Mouse (Mus musculus): Measurements from ENCODE around the gene Nynrin. TPM values are rescaled to one million over a fixed set of nuclear protein-coding genes. Genes with fewer than 3 reads are reported as not detected.

The Nynrin gene
- total RNA-seq, 1 experiment = 7.1 TPM

DNA sequence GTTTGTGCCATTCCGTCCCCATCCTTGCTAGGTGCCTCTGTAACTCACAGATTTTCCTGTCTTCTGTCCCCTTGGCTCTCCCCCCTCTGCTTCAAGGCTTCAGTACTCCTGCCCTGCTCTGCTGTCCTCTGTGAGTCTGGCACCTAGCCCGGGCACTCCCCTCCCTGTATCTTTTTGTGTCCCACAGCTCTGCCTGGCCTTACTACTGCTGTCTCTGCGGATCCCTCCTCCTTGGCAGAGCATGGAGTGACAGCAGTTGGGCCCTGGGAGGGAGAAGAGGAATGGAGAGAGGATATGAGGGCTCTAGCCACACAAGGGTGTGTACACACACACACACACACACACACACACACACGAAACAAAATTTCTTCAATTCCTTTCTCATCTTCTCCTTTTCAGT lies 30.4 kb downstream of the Nynrin start, which contains the start of gene Cbln3:
TSS of gene Cbln3 (minus strand) at position 227 of the 400 bp plus-strand sequence.
- H3K36me3 ChIP-seq (ENCODE audit: control insufficient read depth, insufficient read depth, low read length, poor library complexity, severe bottlenecking) = peaks cover 14% of the 10 kb centered on the region; the same call in 1 of the 2 replicates
- in situ Hi-C loops (cut with MboI; ENCODE audit: low sequenced_read_pairs in 2 of 2, unreplicated experiment in 2 of 2) = no loop called here
- peaks cover 3 to 38% of the 10 kb centered on the region in 2 experiments; a peak in 2 of 4 replicates for H3K4me1 ChIP-seq (ENCODE audit: control insufficient read depth in 2 of 2, insufficient read depth in 2 of 2, low read length in 2 of 2, poor library complexity in 1 of 2)
- H3K27ac ChIP-seq (ENCODE audit: insufficient read depth, low read depth, low read length, poor library complexity, severe bottlenecking) = peak within 1 kb of the TSS; percentile 79
- H3K4me3 ChIP-seq (ENCODE audit: insufficient read depth in 1 of 2, low read depth in 1 of 2, low read length in 2 of 2, poor library complexity in 1 of 2, severe bottlenecking in 1 of 2) = peak within 1 kb of the TSS; percentile 92 to 94
- DNase-seq (ENCODE audit: low read depth, low spot score) = no peak
- H3K9ac ChIP-seq (ENCODE audit: insufficient read depth, low read depth, low read length, poor library complexity, severe bottlenecking) = peak within 1 kb of the TSS; percentile 74
- no peaks in the 10 kb centered on the region for H3K9me3 ChIP-seq (ENCODE audit: control insufficient read depth, insufficient read depth, low read depth, low read length)
- TF ChIP-seq ZC3H11A (IDR thresholded peaks at IDR 0.05; ENCODE audit: borderline replicate concordance, low read depth, low read length) = no peak
- TF ChIP-seq ZNF384 (IDR thresholded peaks at IDR 0.05; ENCODE audit: low read depth, low read length) = no peak
- TF ChIP-seq HCFC1 (IDR thresholded peaks at IDR 0.05; ENCODE audit: borderline replicate concordance, insufficient read depth, low read length) = no peak
- no peak for TF ChIP-seq CHD2 (IDR thresholded peaks at IDR 0.05; ENCODE audit: low read depth, low read length)
- no peak for TF ChIP-seq MAFK (IDR thresholded peaks at IDR 0.05; ENCODE audit: insufficient read depth, low read depth, low read length)

DNA sequence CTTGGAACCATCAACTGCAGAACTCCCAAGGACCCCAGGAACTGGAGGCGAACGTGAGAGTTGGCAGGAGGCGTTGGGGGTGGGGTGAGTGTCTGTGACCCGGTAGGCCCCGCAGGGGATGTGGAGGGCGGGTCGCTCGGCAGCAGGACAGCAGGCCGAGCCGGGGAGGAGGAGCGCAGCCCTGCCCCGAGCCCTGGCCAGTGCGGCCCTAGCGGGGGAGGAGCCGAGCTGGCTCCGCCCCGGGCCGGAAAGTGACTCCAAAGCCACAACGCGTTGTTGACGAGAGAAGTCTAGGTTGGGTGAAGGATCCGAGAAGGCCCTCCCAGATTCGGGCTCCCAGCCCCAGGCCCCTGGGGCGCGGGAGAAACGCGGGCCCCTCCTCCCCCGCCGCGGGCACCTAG lies 30.9 kb downstream of the Nynrin start, which contains the start of gene Khnyn:
TSS of gene Khnyn (plus strand) at position 235 of the 401 bp plus-strand sequence.
- Histone ChIP-seq H3K9ac (ENCODE audit: insufficient read depth, low read depth, low read length, poor library complexity, severe bottlenecking) (peak within 1 kb of the TSS; percentile 74), H3K4me1 (ENCODE audit: control insufficient read depth in 2 of 2, insufficient read depth in 2 of 2, low read length in 2 of 2, poor library complexity in 1 of 2) (peaks cover 3 to 38% of the 10 kb centered on the region in 2 experiments; a peak in 2 of 4 replicates), H3K9me3 (ENCODE audit: control insufficient read depth, insufficient read depth, low read depth, low read length) (no peaks in the 10 kb centered on the region), H3K27ac (ENCODE audit: insufficient read depth, low read depth, low read length, poor library complexity, severe bottlenecking) (peak within 1 kb of the TSS; percentile 79), H3K4me3 (ENCODE audit: insufficient read depth in 1 of 2, low read depth in 1 of 2, low read length in 2 of 2, poor library complexity in 1 of 2, severe bottlenecking in 1 of 2) (peak within 1 kb of the TSS; percentile 92 to 94), H3K36me3 (ENCODE audit: control insufficient read depth, insufficient read depth, low read length, poor library complexity, severe bottlenecking) (peaks cover 18% of the 10 kb centered on the region; the same call in 1 of the 2 replicates)
- TF ChIP-seq ZNF384 (IDR thresholded peaks at IDR 0.05; ENCODE audit: low read depth, low read length) = no peak
- TF ChIP-seq ZC3H11A (IDR thresholded peaks at IDR 0.05; ENCODE audit: borderline replicate concordance, low read depth, low read length) = no peak
- TF ChIP-seq CHD2 (IDR thresholded peaks at IDR 0.05; ENCODE audit: low read depth, low read length) = no peak
- TF ChIP-seq MAFK (IDR thresholded peaks at IDR 0.05; ENCODE audit: insufficient read depth, low read depth, low read length) = no peak
- TF ChIP-seq HCFC1 (IDR thresholded peaks at IDR 0.05; ENCODE audit: borderline replicate concordance, insufficient read depth, low read length) = no peak; the same call in 1 of the 2 replicates
- peak; percentile 83 for DNase-seq (ENCODE audit: low read depth, low spot score)
- in situ Hi-C loops (cut with MboI; ENCODE audit: low sequenced_read_pairs in 2 of 2, unreplicated experiment in 2 of 2) = no loop called here

DNA sequence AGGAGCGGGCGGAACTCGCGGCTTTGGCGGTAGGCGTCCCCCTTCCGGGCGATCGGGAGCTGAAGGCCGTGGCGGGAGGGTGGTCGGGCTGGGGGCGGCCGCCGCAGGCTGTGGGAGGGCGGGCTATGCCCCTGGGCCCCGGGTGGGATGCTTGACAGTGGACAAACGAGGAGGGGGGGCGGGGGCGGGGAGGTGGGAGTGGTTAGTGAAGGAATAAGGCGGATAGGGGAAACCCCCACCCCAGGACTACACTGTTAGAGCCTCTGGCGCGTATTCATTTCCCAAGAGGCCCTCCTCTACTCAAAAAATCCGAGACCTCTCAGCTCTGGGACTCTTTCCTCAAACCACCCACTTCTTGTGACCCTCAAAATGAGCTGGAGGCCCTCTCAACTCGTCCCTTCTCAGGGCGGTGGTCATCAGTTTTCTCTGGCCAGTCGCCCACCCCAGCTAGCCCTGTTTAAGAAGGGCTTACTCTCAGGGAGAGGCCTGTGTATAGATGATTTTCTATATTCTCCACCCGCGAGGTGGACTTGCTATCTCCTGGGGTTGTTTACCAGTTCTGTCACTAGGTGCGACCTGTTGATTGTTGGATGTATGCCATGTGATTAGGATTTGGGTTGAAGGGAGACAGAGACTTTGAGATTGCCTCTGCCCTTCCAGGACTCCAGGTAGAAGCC lies 31.4 kb downstream of the Nynrin start:
- Histone ChIP-seq H3K36me3 (ENCODE audit: control insufficient read depth, insufficient read depth, low read length, poor library complexity, severe bottlenecking) (peaks cover 18% of the 10 kb centered on the region; the same call in 1 of the 2 replicates), H3K27ac (ENCODE audit: insufficient read depth, low read depth, low read length, poor library complexity, severe bottlenecking) (peak overlapping the region; percentile 79), H3K4me1 (ENCODE audit: control insufficient read depth in 2 of 2, insufficient read depth in 2 of 2, low read length in 2 of 2, poor library complexity in 1 of 2) (peaks cover 3 to 38% of the 10 kb centered on the region in 2 experiments; a peak in 2 of 4 replicates), H3K9ac (ENCODE audit: insufficient read depth, low read depth, low read length, poor library complexity, severe bottlenecking) (peak overlapping the region; percentile 74), H3K4me3 (ENCODE audit: insufficient read depth in 1 of 2, low read depth in 1 of 2, low read length in 2 of 2, poor library complexity in 1 of 2, severe bottlenecking in 1 of 2) (peak overlapping the region; percentile 92 to 94), H3K9me3 (ENCODE audit: control insufficient read depth, insufficient read depth, low read depth, low read length) (no peaks in the 10 kb centered on the region)
- TF ChIP-seq ZC3H11A (IDR thresholded peaks at IDR 0.05; ENCODE audit: borderline replicate concordance, low read depth, low read length) = no peak
- TF ChIP-seq HCFC1 (IDR thresholded peaks at IDR 0.05; ENCODE audit: borderline replicate concordance, insufficient read depth, low read length) = no peak; the same call in 1 of the 2 replicates
- no peak for TF ChIP-seq MAFK (IDR thresholded peaks at IDR 0.05; ENCODE audit: insufficient read depth, low read depth, low read length)
- TF ChIP-seq CHD2 (IDR thresholded peaks at IDR 0.05; ENCODE audit: low read depth, low read length) = no peak
- no peak for TF ChIP-seq ZNF384 (IDR thresholded peaks at IDR 0.05; ENCODE audit: low read depth, low read length)
- in situ Hi-C loops (cut with MboI; ENCODE audit: low sequenced_read_pairs in 2 of 2, unreplicated experiment in 2 of 2) = no loop called here
- no peak for DNase-seq (ENCODE audit: low read depth, low spot score)

DNA sequence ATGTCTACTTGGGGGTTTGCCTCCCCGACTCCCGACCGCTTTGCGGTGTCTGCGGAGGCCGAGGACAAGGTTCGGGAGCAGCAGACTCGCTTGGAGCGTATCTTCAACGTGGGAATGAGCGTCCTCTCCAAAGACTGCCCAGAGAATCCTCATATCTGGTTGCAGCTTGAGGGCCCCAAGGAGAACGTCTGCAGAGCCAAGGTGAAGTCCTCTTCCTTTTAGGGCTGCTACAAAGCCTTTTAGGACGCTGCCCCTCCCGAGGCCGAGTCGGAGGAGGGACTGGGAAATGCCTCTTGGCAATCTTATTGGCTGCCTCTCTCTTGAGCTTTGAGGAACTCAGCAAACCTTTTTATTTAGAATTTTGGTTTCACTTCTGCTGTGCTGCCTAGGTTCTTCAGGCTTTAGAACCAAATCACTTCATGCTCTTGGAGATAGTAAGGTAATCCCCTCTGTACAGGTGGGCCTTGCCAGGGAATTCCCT lies 32.0 kb downstream of the Nynrin start:
- in situ Hi-C loops (cut with MboI; ENCODE audit: low sequenced_read_pairs in 2 of 2, unreplicated experiment in 2 of 2) = no loop called here
- Histone ChIP-seq H3K4me1 (ENCODE audit: control insufficient read depth in 2 of 2, insufficient read depth in 2 of 2, low read length in 2 of 2, poor library complexity in 1 of 2) (peaks cover 3 to 38% of the 10 kb centered on the region in 2 experiments; a peak in 2 of 4 replicates), H3K9ac (ENCODE audit: insufficient read depth, low read depth, low read length, poor library complexity, severe bottlenecking) (peak overlapping the region; percentile 71), H3K9me3 (ENCODE audit: control insufficient read depth, insufficient read depth, low read depth, low read length) (no peaks in the 10 kb centered on the region), H3K27ac (ENCODE audit: insufficient read depth, low read depth, low read length, poor library complexity, severe bottlenecking) (no peak overlapping the region), H3K4me3 (ENCODE audit: insufficient read depth in 1 of 2, low read depth in 1 of 2, low read length in 2 of 2, poor library complexity in 1 of 2, severe bottlenecking in 1 of 2) (peak overlapping the region; percentile 77 to 94), H3K36me3 (ENCODE audit: control insufficient read depth, insufficient read depth, low read length, poor library complexity, severe bottlenecking) (peaks cover 18% of the 10 kb centered on the region; the same call in 1 of the 2 replicates)
- TF ChIP-seq MAFK (IDR thresholded peaks at IDR 0.05; ENCODE audit: insufficient read depth, low read depth, low read length) = no peak
- no peak for TF ChIP-seq ZC3H11A (IDR thresholded peaks at IDR 0.05; ENCODE audit: borderline replicate concordance, low read depth, low read length)
- no peak for DNase-seq (ENCODE audit: low read depth, low spot score)

Data from ES-E14 (cell line).